Mouse (Mus musculus): ENCODE results near the gene Cald1. TPM values are rescaled to one million over a fixed set of nuclear protein-coding genes. Genes with fewer than 3 reads are reported as not detected.

Cald1 gene
- polyA plus RNA-seq, 1 experiment = 403 TPM

DNA sequence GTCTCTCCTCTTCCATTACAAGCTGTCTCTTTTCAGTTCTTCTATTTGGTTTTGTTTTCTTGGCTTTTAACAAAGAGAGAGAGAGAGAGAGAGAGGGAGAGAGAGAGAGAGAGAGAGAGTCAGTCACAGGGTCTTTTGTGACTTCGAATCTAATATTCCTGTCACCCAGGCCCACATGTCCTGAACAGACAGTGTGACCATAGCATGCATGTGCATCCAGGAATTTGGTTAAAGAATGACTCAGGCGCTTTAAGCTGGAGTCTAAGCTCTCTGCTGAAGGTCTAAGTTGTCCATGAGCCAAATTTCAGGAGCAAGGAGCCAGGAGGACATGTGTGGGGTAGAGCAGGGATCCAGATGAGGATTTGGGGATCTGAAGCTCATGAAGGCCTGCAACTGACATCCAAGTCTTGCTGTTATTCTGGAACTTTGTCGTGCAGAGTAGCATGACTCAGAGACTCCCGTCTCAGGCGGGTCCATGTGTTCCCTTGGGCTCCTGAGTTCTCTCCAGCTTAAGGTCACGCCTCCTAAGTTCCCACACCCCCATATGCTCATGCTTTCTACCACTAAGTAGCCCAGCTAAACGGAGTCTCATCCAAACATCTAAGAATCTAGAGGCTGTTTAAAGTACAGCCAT lies 152.3 kb downstream of the Cald1 start:
- TF ChIP-seq POLR2A (IDR thresholded peaks at IDR 0.05; ENCODE audit: insufficient read depth, low read length) (no peak), CTCF (IDR thresholded peaks at IDR 0.05; ENCODE audit: low read depth, low read length) (no peak), EP300 (IDR thresholded peaks at IDR 0.05; ENCODE audit: insufficient read depth, low read depth, low read length) (no peak)
- Histone ChIP-seq H3K4me1 (ENCODE audit: control insufficient read depth, insufficient read depth, low read length) (no peaks in the 10 kb centered on the region), H3K9me3 (replicated peaks; ENCODE audit: control insufficient read depth, insufficient read depth, low read length, poor library complexity, severe bottlenecking) (no peaks in the 10 kb centered on the region), H3K27me3 (ENCODE audit: control insufficient read depth, insufficient read depth, low read length, poor library complexity, severe bottlenecking) (no peaks in the 10 kb centered on the region), H3K9ac (ENCODE audit: low read depth, poor library complexity, severe bottlenecking) (no peak overlapping the region), H3K36me3 (ENCODE audit: control insufficient read depth, insufficient read depth, low read length, poor library complexity, severe bottlenecking) (no peaks in the 10 kb centered on the region), H3K4me3 (ENCODE audit: low read depth, low read length) (no peak overlapping the region), H3K27ac (ENCODE audit: insufficient read depth, low read length) (no peak overlapping the region)

DNA sequence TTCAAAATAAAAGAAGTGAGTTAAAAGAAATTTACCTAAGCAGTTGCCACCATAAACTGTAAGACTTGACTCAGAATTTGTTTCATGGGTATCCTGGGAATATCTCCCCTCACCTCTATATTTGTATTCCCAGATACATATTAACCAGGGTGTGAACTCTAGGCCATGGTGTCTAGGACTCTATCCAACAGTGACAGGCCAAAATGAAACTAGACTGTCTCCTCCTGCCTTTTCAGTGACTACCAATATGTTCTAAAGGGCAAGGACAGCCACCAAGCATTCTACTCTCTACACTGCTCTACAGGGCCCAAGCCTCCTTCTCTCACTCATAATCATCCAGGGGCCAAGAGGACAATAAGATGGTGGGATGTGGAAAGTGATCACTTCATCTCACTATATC lies 153.3 kb downstream of the Cald1 start:
- H3K27me3 ChIP-seq (ENCODE audit: control insufficient read depth, insufficient read depth, low read length, poor library complexity, severe bottlenecking) = no peaks in the 10 kb centered on the region
- no peak overlapping the region for H3K27ac ChIP-seq (ENCODE audit: insufficient read depth, low read length)
- no peaks in the 10 kb centered on the region for H3K9me3 ChIP-seq (replicated peaks; ENCODE audit: control insufficient read depth, insufficient read depth, low read length, poor library complexity, severe bottlenecking)
- H3K36me3 ChIP-seq (ENCODE audit: control insufficient read depth, insufficient read depth, low read length, poor library complexity, severe bottlenecking) = no peaks in the 10 kb centered on the region
- H3K9ac ChIP-seq (ENCODE audit: low read depth, poor library complexity, severe bottlenecking) = no peak overlapping the region
- no peak overlapping the region for H3K4me3 ChIP-seq (ENCODE audit: low read depth, low read length)
- H3K4me1 ChIP-seq (ENCODE audit: control insufficient read depth, insufficient read depth, low read length) = no peaks in the 10 kb centered on the region
- TF ChIP-seq EP300 (IDR thresholded peaks at IDR 0.05; ENCODE audit: insufficient read depth, low read depth, low read length) (no peak), POLR2A (IDR thresholded peaks at IDR 0.05; ENCODE audit: insufficient read depth, low read length) (no peak), CTCF (IDR thresholded peaks at IDR 0.05; ENCODE audit: low read depth, low read length) (no peak)

DNA sequence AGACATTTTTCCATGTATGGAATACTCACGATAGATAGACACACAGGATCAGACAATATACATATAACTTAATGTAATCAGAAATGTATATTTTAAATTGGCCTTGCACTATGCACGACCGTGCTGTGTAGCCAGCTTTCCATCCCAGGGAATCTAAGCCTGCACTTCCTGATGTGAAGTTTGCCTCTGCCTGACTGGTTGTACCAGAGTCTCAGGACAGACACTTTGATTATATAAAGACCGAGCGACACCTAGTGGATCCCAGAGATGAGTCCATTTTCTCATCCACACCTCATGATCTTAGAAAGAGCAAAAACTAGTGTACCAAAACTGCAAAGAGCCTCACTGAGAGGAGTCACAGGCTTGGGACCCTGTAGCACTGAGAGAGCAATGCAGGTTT lies 156.1 kb downstream of the Cald1 start:
- H3K4me1 ChIP-seq (ENCODE audit: control insufficient read depth, insufficient read depth, low read length) = no peaks in the 10 kb centered on the region
- no peak overlapping the region for H3K4me3 ChIP-seq (ENCODE audit: low read depth, low read length)
- H3K9me3 ChIP-seq (replicated peaks; ENCODE audit: control insufficient read depth, insufficient read depth, low read length, poor library complexity, severe bottlenecking) = peaks cover 2% of the 10 kb centered on the region; the same call in 1 of the 2 replicates
- H3K27me3 ChIP-seq (ENCODE audit: control insufficient read depth, insufficient read depth, low read length, poor library complexity, severe bottlenecking) = no peaks in the 10 kb centered on the region
- TF ChIP-seq CTCF (IDR thresholded peaks at IDR 0.05; ENCODE audit: low read depth, low read length) (no peak), POLR2A (IDR thresholded peaks at IDR 0.05; ENCODE audit: insufficient read depth, low read length) (no peak), EP300 (IDR thresholded peaks at IDR 0.05; ENCODE audit: insufficient read depth, low read depth, low read length) (no peak)
- no peak overlapping the region for H3K9ac ChIP-seq (ENCODE audit: low read depth, poor library complexity, severe bottlenecking)
- no peaks in the 10 kb centered on the region for H3K36me3 ChIP-seq (ENCODE audit: control insufficient read depth, insufficient read depth, low read length, poor library complexity, severe bottlenecking)
- no peak overlapping the region for H3K27ac ChIP-seq (ENCODE audit: insufficient read depth, low read length)

DNA sequence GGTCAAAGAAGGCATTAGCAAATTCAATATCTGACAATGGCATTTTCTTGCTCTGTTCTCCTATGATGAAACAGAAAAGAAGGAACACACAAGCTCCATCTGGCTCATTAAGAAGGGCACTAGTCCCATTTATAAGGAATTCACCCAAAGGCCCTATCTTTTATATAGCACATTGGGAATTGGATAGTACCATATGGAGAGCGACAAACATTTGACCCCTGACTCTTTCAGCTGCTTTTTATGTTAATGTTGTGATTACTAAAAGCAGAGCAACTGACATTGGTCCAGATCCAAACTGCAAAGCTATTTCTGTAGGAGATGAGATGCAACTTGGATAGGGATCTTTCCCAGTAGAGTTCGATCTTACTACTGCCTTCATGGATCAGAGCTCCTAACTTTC lies 160.0 kb downstream of the Cald1 start:
- H3K9me3 ChIP-seq (replicated peaks; ENCODE audit: control insufficient read depth, insufficient read depth, low read length, poor library complexity, severe bottlenecking) = peaks cover 2% of the 10 kb centered on the region; the same call in 1 of the 2 replicates
- no peak overlapping the region for H3K4me3 ChIP-seq (ENCODE audit: low read depth, low read length)
- H3K27me3 ChIP-seq (ENCODE audit: control insufficient read depth, insufficient read depth, low read length, poor library complexity, severe bottlenecking) = no peaks in the 10 kb centered on the region
- no peaks in the 10 kb centered on the region for H3K4me1 ChIP-seq (ENCODE audit: control insufficient read depth, insufficient read depth, low read length)
- TF ChIP-seq POLR2A (IDR thresholded peaks at IDR 0.05; ENCODE audit: insufficient read depth, low read length) = no peak
- no peak for TF ChIP-seq EP300 (IDR thresholded peaks at IDR 0.05; ENCODE audit: insufficient read depth, low read depth, low read length)
- H3K36me3 ChIP-seq (ENCODE audit: control insufficient read depth, insufficient read depth, low read length, poor library complexity, severe bottlenecking) = no peaks in the 10 kb centered on the region
- H3K9ac ChIP-seq (ENCODE audit: low read depth, poor library complexity, severe bottlenecking) = no peak overlapping the region
- no peak overlapping the region for H3K27ac ChIP-seq (ENCODE audit: insufficient read depth, low read length)

DNA sequence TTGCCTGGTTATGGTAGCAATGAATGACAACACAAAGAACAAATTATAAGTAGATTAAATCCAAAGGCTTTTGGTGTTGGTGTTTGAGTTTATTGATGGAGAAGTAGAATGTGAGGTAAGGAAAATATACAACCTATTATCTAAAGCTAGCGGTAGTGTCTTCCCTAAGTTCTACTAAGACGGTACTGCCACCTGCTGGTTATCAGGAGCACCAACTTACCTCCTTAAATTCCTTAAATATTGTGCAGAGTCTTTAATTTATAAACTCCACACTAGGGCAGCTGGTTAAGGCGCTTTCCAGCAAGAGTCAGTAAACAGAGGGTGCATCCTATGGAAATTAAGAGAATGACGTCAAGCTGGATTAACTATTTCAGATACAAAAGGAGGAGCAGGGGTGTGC lies 161.7 kb downstream of the Cald1 start:
- TF ChIP-seq POLR2A (IDR thresholded peaks at IDR 0.05; ENCODE audit: insufficient read depth, low read length) = no peak
- no peak for TF ChIP-seq EP300 (IDR thresholded peaks at IDR 0.05; ENCODE audit: insufficient read depth, low read depth, low read length)
- no peak for TF ChIP-seq CTCF (IDR thresholded peaks at IDR 0.05; ENCODE audit: low read depth, low read length)
- H3K4me3 ChIP-seq (ENCODE audit: low read depth, low read length) = no peak overlapping the region
- H3K27me3 ChIP-seq (ENCODE audit: control insufficient read depth, insufficient read depth, low read length, poor library complexity, severe bottlenecking) = no peaks in the 10 kb centered on the region
- H3K9ac ChIP-seq (ENCODE audit: low read depth, poor library complexity, severe bottlenecking) = no peak overlapping the region
- no peaks in the 10 kb centered on the region for H3K36me3 ChIP-seq (ENCODE audit: control insufficient read depth, insufficient read depth, low read length, poor library complexity, severe bottlenecking)
- H3K27ac ChIP-seq (ENCODE audit: insufficient read depth, low read length) = no peak overlapping the region
- H3K4me1 ChIP-seq (ENCODE audit: control insufficient read depth, insufficient read depth, low read length) = no peaks in the 10 kb centered on the region
- peaks cover 2% of the 10 kb centered on the region; the same call in 1 of the 2 replicates for H3K9me3 ChIP-seq (replicated peaks; ENCODE audit: control insufficient read depth, insufficient read depth, low read length, poor library complexity, severe bottlenecking)

DNA sequence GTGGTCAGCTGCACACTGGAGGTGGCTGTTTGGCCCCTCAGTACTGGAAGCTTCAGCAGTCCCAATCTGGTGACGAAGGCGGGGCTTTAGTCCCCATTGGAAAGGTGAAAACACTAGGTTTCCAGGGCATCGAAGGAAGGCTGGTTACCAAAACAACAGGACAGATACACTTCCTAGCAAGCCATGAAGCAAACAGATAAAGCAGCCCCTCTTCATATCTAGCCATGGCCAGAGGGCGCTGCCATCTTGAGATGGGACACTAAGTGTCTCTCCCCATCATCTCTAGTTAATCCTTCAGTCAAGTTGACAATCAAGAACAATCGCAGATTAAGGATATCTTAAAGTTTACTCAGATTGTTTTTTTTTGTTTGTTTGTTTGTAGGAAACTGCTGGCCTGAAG lies 167.4 kb downstream of the Cald1 start:
- no peaks in the 10 kb centered on the region for H3K36me3 ChIP-seq (ENCODE audit: control insufficient read depth, insufficient read depth, low read length, poor library complexity, severe bottlenecking)
- H3K27ac ChIP-seq (ENCODE audit: insufficient read depth, low read length) = no peak overlapping the region
- no peak overlapping the region for H3K9ac ChIP-seq (ENCODE audit: low read depth, poor library complexity, severe bottlenecking)
- no peaks in the 10 kb centered on the region for H3K4me1 ChIP-seq (ENCODE audit: control insufficient read depth, insufficient read depth, low read length)
- H3K4me3 ChIP-seq (ENCODE audit: low read depth, low read length) = no peak overlapping the region
- TF ChIP-seq EP300 (IDR thresholded peaks at IDR 0.05; ENCODE audit: insufficient read depth, low read depth, low read length) = no peak
- TF ChIP-seq POLR2A (IDR thresholded peaks at IDR 0.05; ENCODE audit: insufficient read depth, low read length) = no peak
- no peak for TF ChIP-seq CTCF (IDR thresholded peaks at IDR 0.05; ENCODE audit: low read depth, low read length)
- no peaks in the 10 kb centered on the region for H3K27me3 ChIP-seq (ENCODE audit: control insufficient read depth, insufficient read depth, low read length, poor library complexity, severe bottlenecking)
- H3K9me3 ChIP-seq (replicated peaks; ENCODE audit: control insufficient read depth, insufficient read depth, low read length, poor library complexity, severe bottlenecking) = no peaks in the 10 kb centered on the region

Measured in ES-Bruce4 (cell line).